Mouse (Mus musculus) cerebellum, adult 18-20 months (tissue): ENCODE measurements at regions not wholly inside any gene's neighbourhood (a gene's known extent, or its start where the extent isn't known, plus 50 kb on each side); places are given as distances from the start of the nearest gene placed in this dataset.
A peak's percentile ranks its signal among the peaks of the same experiment; 100 is the strongest.
"Not testable (repeated sequence)": the region's sequence is repeated elsewhere in the genome, so short reads cannot be mapped to it uniquely, and the experiment has no call there.

Experiments used
- DNase-seq, 2 experiments: peaks; one replicate each; pipeline ENCODE4 v3.0.0; 2021

DNA sequence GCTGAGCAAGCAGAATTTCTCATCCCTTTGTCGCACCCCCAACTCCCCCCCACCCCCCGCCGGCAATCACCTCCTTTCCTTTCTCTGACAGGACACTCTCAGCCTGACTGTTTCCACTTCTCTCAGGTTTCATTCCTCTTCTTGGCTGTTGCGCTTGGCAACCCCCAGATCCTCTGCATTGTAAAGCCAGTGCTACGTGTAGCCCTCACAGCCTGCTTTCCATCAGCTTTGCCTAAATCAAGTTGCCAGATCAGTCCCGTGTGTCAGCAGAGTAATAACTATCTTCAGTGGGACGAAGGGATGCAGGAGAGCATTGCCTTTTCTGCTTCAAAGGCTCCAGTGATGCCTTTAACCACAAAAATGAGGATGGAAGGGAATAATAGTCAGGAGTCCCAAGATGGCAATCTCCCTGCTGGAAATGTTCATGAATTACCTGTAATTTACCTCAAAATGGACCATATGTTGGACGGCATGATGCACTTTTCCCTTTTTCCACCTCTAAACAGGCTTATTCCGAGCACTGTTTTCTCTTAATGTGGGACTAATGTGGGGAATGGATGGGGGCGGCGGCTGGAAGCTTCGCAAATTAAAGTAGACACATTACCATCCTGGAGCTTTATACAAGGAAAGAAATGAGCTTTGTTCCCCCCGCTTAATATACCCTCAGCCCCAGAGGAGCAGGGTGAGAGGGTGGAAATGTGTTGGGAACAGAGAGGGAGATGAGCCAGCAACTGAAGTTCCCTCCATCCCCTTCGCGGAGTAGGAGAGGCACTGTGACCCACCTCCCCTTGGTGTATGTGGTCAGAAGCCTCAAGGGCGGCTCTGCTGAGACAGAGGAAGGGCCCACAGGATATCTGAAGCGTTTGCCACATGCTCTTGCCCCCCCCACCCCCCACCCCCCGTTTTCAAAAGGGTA, 168.3 kb upstream of the Npvf start:
- DNase-seq, result no peak

DNA sequence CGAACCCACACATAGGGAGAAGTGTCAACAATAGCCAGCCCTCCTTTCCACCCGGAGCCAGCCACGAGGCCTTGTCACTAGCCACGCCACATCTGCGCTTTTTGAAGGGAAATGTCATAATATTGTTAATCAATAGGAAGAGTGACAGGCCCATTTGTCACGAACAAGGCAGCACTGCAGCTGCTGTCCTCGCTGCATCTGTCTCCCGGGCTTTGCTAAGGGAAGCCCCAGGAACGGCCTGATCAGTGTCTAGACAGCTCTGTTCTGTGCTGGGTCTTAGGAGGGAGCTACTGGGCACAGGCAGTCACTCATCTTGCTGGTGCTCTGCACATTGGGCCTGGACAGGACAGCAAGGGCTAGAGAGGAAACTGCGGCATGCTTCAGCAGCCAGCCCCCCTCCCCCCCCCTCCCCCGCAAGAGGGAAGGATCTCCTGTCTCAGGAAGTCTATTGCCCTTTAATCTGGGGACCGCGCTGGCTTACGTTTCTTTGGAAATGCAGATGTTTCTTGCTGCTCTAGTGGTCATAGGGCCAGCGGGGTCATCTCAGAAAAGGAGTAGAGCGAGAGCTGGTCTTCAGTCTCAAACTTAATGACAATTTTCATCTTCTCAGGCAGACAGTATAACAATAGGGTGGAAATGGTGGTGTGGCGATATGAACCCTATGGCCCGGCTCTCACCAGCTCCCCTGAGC, 169.1 kb upstream of the Npvf start:
- DNase-seq, result no peak

DNA sequence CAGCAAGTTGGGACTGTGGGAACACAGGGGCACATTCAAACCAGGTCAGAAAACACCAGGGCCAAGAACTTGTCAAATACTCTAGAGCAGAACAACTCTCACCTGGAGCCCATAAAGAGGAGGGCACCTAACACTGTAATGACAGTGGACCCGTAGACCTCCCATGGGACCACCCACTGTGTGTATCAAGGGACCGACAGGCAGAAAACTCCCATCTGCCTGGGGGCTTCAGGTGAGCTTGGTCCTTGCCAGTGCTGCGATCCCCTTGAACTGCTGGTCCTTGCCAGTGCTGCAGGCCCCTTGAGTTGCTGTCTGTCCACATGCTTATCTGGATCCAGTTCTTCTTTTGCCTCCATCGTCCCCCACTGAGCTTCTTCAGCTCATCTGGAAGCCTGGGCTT, 170.2 kb upstream of the Npvf start:
- DNase-seq, result no peak

DNA sequence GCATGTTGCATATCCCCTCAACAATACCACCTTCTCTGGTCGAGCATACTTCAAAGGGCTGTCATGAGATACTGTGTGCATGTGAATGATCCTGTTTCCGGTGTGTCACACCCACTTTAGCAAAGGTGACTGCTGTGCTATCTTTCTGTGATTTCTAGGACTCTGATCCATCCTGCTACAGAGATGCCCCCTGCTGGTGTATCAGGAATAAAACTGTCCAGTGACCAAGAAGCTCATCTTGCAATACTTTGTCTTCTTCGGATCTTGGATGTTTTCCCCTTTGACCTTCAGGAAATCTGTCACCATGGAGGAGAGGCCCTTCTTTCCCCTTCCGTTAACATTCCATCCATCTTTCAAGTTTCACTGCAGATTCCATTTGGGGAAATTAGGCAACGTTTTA, 177.5 kb upstream of the Npvf start:
- DNase-seq, result no peak

DNA sequence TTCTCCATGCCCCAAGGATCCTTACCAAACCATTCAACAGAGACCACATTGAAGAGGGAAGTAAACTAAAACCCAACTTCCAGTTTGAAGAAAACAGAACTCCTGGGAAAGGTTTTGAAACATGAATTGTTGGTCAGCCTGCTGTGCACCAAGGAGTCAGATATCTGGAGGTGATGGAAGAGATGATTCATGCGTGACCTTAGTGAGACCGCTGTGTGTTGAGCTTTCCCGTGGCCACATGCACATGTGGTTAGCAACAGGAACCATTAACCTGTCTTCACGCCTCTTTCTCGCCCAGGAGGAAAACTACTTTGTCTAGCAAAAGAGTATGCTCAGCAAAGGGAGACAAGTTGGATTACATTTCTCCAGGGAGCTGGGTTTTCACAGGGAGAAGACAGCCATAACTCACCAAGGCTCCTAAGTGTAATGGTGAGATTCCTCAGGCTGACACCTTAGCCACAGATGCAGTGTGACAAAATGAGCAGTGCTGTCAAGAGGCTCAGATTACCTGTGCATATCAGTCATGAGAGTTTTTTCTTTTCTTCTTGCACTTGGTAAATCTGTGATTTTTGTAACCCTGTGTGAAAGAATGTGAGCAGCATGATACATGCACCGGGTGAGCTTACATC, 181.9 kb upstream of the Npvf start:
- DNase-seq, result no peak

DNA sequence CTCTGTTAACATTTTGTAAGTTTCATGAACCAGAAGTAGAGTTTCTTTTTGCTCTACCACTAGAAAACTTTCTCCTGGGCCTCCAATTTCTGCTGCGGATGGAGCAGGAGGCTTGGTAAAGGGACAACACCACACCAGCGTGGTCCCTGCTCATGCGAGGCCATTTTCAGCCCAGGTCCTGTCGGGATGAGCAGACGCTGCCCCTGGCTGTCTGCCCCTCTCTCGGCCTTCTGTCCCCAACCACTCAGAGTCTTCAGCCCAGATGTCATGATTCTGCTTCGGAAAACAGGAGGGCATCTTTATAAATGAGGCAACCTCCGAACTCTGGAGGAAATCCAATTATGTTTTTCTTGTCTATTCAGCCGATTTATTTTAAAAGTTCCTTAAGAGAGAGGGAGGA, 186.6 kb upstream of the Npvf start:
- DNase-seq, result no peak

DNA sequence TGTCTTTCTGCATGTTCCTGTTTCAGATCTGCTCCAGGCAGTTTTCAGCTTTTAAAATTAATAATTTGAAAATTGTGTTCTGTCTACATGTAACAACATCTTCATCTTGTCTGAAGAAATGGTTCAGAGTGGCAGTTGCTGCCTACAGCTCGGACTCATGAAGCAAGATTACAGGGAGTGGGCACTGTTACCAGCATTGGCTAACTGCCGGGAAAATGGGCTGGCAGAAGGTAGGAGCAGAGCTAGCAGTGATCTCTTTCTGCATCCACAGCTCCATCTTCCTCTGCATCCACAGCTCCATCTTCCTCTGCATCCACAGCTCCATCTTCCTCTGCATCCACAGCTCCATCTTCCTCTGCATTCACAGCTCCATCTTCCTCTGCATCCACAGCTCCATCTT, 191.0 kb upstream of the Npvf start:
- DNase-seq, result not testable (repeated sequence)

DNA sequence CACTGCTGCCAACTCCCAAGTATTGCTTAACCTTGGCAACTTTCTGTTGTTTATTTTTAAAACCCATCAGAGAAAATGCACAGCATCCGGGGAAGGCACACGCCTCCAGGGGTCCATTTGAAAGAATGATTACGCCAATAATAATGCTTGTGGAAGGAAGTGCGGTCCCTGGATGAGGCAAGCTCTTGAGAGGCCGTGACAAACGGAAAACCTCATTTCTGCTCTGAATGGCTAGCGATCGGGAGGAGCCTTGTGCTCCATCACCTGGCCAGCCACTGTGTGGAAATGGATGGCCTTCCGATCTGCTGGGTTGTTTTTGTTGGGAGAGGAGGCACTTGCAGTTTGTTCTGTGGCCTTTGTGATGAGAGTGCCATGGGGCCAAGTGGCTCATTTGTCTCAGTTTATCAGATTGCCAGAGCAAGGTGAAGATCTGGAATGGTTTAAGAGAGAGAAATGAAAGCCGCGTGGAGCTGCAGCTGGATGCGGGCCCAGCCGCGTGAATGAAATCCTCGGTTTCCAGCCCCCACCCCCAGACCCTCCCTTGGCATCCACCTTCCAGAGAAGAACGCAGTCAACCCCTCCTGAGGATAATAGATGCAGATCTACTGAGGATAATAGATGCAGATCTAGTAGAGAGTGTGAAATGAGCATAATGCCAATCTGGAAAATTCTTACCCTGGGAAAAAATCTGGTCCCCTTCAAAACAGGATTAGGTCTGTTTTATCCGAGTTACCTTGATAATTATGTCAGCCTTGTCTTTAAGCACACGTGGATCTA, 192.7 kb upstream of the Npvf start:
- no peak for DNase-seq

DNA sequence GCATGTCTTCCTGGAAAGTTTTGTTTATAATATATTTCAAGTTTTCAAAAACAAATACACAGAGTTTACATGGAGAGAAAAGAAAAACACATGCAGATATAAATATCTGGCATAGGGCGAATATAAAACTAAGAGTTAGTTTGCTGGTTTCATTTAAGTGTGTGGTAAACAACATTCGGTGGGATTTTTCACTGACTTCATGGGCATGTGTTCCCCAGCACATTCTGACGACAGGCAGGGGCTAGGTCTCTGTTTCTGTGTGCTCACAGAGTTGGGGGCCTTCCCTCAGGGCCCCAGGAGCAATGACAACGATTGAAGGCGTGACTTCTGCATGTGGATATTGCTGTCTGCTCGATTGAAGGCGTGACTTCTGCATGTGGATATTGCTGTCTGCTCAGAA, 193.3 kb upstream of the Npvf start:
- DNase-seq, result no peak

DNA sequence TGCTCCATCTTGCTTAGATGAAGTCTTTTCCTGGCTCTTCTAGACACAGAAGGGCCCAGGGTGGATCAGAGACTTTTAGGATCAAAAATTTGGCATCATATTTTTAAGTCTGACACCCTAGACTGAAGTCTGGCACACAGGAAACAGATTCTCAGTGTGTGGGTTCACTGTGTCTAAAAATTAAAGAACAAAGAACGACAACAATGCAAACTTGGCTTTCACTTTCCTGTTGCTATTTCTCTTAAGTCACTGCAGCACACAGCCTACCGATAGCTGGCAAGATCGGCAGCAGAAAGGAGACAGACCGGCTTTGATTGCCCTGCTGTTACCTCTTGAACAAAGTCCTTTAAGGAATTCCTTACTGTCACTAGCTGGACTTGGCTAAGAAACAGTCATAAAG, 204.9 kb upstream of the Npvf start:
- DNase-seq, result no peak

DNA sequence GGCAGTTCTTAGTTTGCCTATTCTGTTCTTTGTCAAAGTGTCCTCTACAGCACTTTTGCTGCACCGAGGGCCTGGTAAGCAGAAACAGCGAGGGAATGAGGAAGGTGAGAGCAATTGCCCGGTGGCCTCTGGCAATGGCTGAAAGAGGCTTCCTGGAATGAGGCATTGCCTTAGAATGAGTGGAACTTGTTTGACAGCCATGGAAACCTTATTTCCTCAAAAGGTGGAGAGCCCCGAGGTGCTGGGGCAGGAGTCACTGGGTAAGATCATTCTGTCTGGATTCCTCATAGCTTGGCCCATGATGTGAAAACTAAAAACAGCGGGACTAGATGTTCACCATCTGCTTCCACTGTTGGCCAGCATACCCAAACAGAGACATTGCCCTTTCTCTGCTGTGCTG, 223.8 kb upstream of the Npvf start:
- DNase-seq, result no peak

DNA sequence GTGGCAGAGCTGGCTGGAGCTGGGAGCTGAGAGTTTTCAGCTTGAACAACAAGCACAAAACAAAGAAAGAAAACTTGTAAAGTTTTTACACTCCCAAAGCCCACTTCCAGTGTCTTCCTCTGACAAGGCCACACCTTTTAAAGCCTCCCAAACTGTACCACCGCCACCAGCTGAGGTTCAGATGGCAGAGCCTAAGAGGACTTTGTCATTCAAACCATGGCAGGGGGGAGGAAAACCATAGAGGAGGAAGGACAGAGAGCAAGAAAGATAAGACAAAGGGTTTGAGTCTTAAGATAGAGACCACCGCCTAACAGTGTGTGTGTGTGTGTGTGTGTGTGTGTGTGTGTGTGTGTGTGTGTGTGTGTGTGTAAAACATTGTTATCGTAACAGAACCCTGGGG, 228.1 kb upstream of the Npvf start:
- DNase-seq, result no peak

DNA sequence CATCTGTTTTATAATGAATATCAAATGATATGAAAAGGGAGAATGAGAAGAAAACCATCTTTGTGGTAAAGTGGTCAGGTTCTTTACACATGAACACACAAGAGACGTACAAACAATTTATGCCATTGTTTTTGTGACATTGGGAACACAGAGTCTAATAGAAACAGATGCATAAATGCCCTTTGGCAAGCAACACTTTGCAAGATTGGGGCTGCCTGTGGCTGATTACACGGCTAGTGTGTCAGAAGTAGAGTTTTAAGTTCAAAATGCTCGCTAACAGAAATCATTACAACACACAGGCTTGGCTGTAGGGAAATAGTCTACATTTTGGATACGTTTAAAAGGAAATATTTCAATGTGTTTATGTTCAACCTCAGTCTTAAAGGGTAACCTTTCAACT, 228.5 kb upstream of the Npvf start:
- DNase-seq, result no peak

DNA sequence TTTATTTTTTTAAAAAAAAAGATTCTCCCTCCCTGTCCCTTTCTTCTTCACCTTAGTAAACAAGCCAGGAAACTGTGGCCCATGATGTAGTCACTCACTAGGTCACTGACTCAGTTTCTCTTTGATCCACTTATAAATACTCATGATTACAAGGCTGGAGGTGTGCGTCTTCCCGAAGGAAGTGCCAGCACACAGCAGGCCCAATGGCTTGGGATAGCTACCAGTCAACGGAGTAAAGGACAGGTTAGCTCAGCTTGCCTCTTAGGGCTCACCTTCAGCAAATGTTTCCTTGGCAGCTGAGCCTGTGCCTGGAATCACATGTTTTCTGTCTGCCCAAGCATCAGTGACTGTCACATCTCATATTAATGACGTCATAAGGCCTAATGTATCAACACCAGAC, 230.8 kb upstream of the Npvf start:
- no peak for DNase-seq

DNA sequence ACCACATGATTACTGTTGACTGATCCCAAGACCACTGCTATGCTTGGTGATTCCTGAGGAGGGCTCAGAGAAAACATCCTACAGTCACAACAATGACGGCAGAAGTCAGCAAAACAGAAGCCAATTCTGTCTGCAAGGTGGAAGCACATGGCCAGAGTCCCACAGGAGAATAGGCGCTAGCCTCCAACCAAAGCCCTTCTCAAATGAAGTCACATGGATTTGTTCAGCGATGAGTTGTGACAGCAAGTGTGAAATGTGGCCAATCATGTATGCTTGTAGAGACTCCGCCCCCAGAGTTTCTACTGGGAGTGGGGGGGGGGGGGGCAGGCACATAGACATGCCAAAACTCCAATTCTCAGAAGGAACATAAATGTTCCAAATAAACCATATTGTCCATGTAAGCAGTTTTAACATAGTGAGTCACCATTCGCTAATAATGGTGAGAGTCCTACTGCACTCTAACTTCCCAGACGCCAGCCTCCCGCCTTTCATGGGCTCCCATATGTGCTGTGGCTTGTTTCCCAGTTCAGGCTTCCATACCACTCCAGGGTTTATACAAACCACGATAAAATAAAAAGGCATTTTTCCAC, 231.6 kb upstream of the Npvf start:
- peak in 1 of 2 experiments; percentile 1 for DNase-seq

DNA sequence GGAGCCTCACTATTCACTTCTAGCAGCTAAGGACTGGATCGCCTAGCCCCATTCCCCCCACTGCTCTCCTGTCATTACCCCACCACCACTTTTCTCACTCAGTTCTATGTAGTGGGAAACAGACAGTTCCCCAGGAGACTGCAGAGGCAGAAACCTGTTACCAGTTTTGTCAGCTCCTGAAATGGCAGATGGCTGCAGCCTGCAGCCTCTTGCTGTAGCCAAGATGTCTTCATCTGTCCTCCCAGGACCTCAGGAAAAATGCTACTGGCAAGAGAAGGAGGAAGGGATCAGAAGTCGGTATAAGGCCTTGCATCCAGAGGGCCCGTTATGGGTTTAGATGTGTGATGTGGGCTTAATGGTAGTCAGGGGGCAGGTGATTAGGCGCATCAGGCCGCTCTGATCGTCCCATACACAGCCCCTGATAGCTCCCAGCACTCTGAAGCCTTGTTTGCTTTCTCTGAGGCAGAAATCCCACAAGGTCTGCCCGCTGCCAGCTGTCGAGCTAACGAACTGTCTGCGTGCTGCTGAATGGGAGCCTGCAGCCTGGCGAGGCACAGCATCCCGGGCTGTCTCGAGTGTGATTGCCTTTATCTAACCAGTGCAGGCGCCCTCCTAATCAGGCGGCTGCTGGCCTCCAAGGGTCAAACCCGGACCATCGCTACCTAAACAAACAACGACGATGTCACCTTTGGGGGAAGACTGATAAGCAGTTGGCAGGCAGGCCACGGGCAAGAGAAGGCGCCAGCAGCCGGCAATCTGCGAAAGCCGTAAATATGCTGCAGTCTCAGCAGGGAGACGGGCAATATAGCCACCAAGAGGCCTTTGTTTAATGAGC, 236.3 kb upstream of the Npvf start:
- DNase-seq, result peak; percentile 39 to 49

DNA sequence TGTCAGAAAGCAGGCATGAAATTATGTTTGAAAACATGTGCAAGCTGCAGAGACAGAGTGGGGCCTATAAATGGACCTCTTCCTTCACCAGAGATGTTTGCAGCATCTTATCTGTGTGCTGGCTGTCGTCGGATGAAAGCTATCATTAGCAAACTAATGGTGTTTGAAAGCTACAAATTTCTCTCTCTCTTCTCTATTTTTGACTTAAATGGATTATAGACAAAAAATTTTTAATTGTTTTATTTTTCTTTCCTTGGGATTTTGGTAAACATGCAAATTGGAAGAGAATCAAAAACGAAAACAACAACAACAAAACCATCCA, 236.9 kb upstream of the Npvf start:
- no peak for DNase-seq

DNA sequence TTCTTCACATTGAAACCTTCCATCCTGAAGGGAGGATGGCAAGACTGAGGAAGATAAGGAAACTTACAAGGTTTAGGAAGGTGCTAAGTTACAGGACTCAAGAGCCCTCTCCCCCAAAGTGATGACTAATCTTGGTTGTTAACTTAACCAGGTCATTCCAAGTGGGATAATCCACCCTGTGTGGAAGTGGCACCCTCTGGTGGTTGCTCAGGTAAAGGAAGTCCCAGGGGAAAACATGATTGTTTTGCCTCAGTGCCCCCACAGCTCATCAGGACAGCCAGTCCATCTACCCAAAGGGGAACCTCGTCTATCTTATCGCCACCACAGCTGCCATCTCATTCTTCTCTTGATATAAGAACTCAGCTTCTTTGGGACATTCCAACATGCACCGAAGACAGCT, 244.6 kb upstream of the Npvf start:
- no peak for DNase-seq

DNA sequence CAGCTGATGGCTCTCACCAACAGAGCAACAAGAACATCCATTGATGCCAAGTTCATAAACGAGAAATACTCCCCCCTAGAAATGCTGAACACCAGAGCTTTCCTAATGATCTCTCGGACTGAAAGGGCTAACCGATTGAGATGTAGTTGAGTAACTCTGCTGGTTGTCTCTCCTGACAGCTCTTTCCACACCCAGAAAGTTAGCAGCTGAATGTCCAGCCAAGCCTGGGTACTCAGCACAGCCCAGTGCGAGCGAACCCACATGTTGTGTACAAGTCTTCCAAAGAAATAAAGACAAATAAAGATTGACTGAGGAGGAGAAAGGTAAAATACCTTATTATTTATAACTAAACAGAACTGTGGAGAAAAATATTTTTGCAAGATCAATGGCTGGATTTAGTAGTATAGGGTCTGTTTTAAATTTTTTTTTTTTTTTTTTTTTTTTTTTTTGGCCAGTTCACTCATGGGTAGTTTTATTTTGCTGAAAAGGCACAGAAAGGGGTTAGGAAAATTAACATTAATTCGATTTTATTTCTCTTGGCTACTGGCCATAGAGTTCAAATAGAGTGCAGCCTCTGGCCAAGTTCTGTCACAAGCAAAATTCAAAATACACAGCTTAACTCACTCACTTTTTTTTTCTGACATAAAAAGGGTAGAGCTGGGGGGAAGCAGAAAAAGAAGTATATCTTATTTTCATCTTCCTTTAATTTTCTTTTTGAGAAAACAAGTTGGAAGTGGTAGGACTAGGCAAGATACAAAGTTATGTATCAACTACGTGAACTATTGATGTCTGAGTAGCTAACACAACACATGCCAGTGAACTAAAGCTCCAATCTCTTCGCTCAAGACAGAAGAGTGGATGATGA, 261.2 kb upstream of the Npvf start:
- DNase-seq, result no peak

DNA sequence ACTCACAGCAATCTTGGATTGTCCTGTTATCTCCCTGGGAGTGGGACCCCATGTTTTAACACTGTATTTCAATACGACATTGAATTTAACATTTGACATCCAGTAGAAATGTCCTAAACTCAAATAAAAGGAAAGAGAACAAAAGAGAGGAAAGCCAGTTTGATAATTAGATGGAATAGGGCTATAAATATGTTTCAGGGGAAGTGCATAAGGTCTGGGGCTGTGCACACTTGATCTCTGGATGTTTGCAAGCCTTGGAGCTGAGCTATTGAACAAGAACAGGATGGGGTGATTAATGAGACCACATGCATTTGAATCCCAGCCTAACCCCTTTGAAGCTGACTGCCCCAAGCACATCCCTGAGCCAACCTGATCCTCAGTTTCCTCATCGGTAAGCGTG, 264.0 kb upstream of the Npvf start:
- DNase-seq, result no peak

DNA sequence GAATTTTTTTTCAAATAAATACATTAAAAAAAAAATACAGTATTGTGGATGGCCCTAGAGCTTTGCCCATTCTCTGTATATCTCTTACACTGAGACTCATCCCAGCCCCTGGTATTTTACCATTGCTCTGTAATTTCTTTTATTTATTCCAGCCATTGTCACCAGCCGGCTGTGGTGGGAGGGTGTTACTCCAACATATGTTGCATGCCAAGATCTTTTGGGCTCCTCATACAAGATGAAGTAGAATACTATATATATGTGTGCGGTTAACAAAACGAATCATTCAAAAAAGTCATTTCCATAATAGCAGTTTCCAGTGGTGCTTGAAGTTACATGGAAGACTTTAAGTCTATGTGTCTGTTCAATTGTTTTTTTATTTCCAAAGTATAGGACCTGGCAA, 268.0 kb upstream of the Npvf start:
- DNase-seq, result no peak
